Mouse (Mus musculus) G1E (cell line): ENCODE data around the gene St6galnac3.

Source experiments
- CTCF ChIP-seq: IDR thresholded peaks from 2 replicates; pipeline ENCODE4 v1.5.1; 2012; ENCODE audit warnings: low read depth, low read length, inconsistent platforms, mixed read lengths
- GATA1 ChIP-seq: IDR thresholded peaks from 2 replicates; pipeline ENCODE4 v1.6.1; 2012; ENCODE audit warnings: borderline replicate concordance, low read length, inconsistent platforms, mixed read lengths
- GATA2 ChIP-seq: IDR thresholded peaks from 2 replicates; pipeline ENCODE4 v1.6.1; 2012; ENCODE audit warnings: low read depth, low read length, inconsistent platforms, borderline replicate concordance
- POLR2AphosphoS5 ChIP-seq: IDR thresholded peaks from 2 replicates; pipeline ENCODE4 v1.6.1; 2012; ENCODE audit warnings: low read depth, low read length, inconsistent platforms; ENCODE audit not compliant: insufficient replicate concordance
- TAL1 ChIP-seq: conservative IDR thresholded peaks from 2 replicates; pipeline ENCODE4 v1.6.1; 2012; ENCODE audit warnings: low read depth, low read length, inconsistent platforms, mixed read lengths

GRCm38 (mm10) chr3:153277389-153277999 lies 447.5 kb downstream of the St6galnac3 start:
- TF ChIP-seq CTCF (no peak), GATA1 (no peak), TAL1 (no peak), POLR2AphosphoS5 (no peak), GATA2 (no peak)
